Mouse (Mus musculus): ENCODE measurements around the gene Spire2. TPM values are rescaled to one million over a fixed set of nuclear protein-coding genes. Genes with fewer than 3 reads are reported as not detected.

Gene Spire2
- polyA plus RNA-seq, 1 experiment from 2014 or later: 6.9 TPM

GRCm38 (mm10) chr8:123318467-123318911 is 14.0 kb upstream of the Spire2 start, which contains the start of gene Fanca:
Fanca (minus strand) TSS chr8:123318576.
- Histone ChIP-seq H3K4me1 (peaks cover 22% of the 10 kb centered on the region), H3K36me3 (replicated peaks) (peaks cover 13% of the 10 kb centered on the region), H3K9me3 (no peaks in the 10 kb centered on the region), H3K27ac (peak within 1 kb of the TSS; percentile 91), H3K4me3 (peak within 1 kb of the TSS; percentile 83), H3K27me3 (ENCODE audit: poor library complexity, severe bottlenecking) (no peaks in the 10 kb centered on the region)
- DNase-seq (ENCODE audit: extremely low spot score, low spot score): peak; percentile 97
- 1% methylated on average over 24 of the region's 24 CpGs for WGBS

DNA sequence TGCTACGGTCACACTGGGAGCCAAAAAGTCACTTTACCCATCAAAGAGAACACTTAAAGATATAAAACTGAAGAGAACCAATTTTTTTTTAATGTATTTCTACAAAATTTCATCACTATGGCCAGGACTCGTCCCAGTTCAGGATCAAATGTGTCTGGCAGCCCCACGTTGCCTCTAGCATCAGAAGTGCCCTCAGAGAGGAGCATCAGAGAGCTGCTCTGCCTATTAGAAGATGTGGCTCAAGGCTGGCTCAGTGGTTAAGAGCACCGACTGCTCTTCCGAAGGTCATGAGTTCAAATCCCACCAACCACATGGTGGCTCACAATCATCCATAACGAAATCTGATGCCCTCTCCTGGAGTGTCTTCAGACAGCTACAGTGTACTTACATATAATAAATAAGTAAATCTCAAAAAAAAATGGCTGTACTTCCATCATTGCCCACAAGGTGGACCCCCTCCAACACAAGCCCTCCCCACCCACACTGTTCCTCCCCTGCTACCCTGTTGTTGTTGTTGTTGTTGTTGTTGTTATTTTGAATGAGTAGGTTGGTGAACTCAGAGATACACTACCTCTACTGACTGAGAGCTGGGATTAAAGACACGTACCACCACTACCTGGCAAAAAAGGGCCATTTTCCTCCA is 12.9 kb upstream of the Spire2 start:
- Histone ChIP-seq H3K27me3 (ENCODE audit: poor library complexity, severe bottlenecking) (no peaks in the 10 kb centered on the region), H3K27ac (no peak overlapping the region), H3K36me3 (replicated peaks) (peaks cover 9% of the 10 kb centered on the region), H3K9me3 (no peaks in the 10 kb centered on the region), H3K4me3 (no peak overlapping the region), H3K4me1 (peaks cover 22% of the 10 kb centered on the region)
- peak; percentile 50 for DNase-seq (ENCODE audit: extremely low spot score, low spot score)
- WGBS: 42% methylated on average over 7 of the region's 7 CpGs

- Histone ChIP-seq H3K9me3 (no peaks in the 10 kb centered on the region), H3K4me3 (no peak overlapping the region), H3K36me3 (replicated peaks) (no peaks in the 10 kb centered on the region), H3K4me1 (peaks cover 32% of the 10 kb centered on the region), H3K27ac (no peak overlapping the region), H3K27me3 (ENCODE audit: poor library complexity, severe bottlenecking) (peaks cover 13% of the 10 kb centered on the region)
- no peak for DNase-seq (ENCODE audit: extremely low spot score, low spot score)
- WGBS: 97% methylated on average over 2 of the region's 2 CpGs
Measured at GRCm38 (mm10) chr8:123328552-123328951, 4.0 kb upstream of the Spire2 start.

DNA sequence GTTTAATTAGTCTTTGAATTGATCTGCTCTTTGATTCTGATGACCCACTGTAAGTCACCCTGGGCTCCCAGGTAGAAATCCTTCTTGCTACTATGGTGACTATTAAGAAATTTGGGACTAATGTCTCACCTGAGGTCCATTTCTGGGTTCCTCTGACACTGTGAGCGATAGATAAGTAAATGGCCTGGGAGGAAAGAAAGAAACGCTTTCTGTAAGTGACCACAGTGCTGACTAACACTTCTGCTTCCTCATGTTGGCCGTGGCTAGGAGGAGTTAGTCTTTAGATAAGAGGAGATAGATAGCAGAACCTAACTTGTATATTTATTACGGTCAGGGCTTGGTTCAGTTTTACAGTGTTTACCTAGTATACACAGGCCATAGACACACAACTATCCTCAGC is 3.2 kb upstream of the Spire2 start:
- no peak overlapping the region for H3K27ac ChIP-seq
- 93% methylated on average over 4 of the region's 4 CpGs for WGBS
- H3K27me3 ChIP-seq (ENCODE audit: poor library complexity, severe bottlenecking): peaks cover 21% of the 10 kb centered on the region
- H3K9me3 ChIP-seq: no peaks in the 10 kb centered on the region
- no peak overlapping the region for H3K4me3 ChIP-seq
- H3K4me1 ChIP-seq: peaks cover 40% of the 10 kb centered on the region
- no peak for DNase-seq (ENCODE audit: extremely low spot score, low spot score)
- no peaks in the 10 kb centered on the region for H3K36me3 ChIP-seq (replicated peaks)

DNA sequence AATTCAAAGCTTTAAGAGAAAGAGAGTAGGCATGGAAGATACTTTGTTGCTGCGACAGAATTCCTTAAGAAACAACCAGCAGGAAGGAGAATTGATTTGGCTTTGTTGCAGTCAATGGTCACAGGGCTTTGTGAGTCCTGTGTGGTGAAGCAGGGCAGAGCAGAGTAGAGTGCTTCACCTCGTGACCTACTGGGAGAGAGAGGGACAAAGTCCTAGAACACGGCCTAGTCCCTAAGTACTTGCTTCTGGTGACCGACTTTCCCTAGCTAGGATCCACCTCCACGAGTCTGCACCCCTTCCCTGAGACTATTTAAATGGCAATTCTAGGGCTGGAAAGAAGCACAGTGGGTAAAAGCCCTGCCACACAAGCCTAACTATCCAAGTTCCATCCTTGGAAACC is 2.6 kb upstream of the Spire2 start:
- no peak overlapping the region for H3K4me3 ChIP-seq
- no peaks in the 10 kb centered on the region for H3K36me3 ChIP-seq (replicated peaks)
- DNase-seq (ENCODE audit: extremely low spot score, low spot score): no peak
- no peak overlapping the region for H3K27ac ChIP-seq
- H3K9me3 ChIP-seq: no peaks in the 10 kb centered on the region
- peaks cover 23% of the 10 kb centered on the region for H3K27me3 ChIP-seq (ENCODE audit: poor library complexity, severe bottlenecking)
- peaks cover 46% of the 10 kb centered on the region for H3K4me1 ChIP-seq
- 70% methylated on average over 5 of the region's 5 CpGs for WGBS

DNA sequence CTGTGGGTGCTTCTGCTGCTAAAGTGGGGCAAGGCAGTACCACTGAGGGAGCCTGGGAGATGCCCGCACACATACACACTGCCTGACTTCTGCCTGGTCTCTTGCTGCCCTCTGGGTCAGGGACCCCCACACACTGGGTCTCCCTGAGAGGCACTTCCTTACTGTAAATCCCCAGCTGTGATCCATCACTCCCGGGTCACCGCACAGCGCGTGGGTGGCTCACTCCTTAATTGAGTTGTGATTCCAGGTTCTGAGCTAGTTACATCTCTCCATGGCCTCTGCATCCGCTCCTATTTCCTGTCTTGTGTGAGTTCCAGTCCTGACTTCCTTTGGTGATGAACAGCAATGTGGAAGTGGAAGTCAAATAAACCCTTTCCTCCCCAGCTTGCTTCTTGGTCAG is 1.8 kb upstream of the Spire2 start:
- DNase-seq (ENCODE audit: extremely low spot score, low spot score): no peak
- H3K27me3 ChIP-seq (ENCODE audit: poor library complexity, severe bottlenecking): peaks cover 23% of the 10 kb centered on the region
- H3K36me3 ChIP-seq (replicated peaks): no peaks in the 10 kb centered on the region
- 90% methylated on average over 6 of the region's 6 CpGs for WGBS
- peaks cover 50% of the 10 kb centered on the region for H3K4me1 ChIP-seq
- H3K27ac ChIP-seq: no peak overlapping the region
- H3K4me3 ChIP-seq: no peak overlapping the region
- no peaks in the 10 kb centered on the region for H3K9me3 ChIP-seq

GRCm38 (mm10) chr8:123331301-123331700 is 1.2 kb upstream of the Spire2 start:
- 85% methylated on average over 2 of the region's 2 CpGs for WGBS
- DNase-seq (ENCODE audit: extremely low spot score, low spot score): no peak
- Histone ChIP-seq H3K27me3 (ENCODE audit: poor library complexity, severe bottlenecking) (peaks cover 23% of the 10 kb centered on the region), H3K36me3 (replicated peaks) (no peaks in the 10 kb centered on the region), H3K4me1 (peaks cover 50% of the 10 kb centered on the region), H3K9me3 (no peaks in the 10 kb centered on the region), H3K27ac (no peak overlapping the region), H3K4me3 (no peak overlapping the region)

DNA sequence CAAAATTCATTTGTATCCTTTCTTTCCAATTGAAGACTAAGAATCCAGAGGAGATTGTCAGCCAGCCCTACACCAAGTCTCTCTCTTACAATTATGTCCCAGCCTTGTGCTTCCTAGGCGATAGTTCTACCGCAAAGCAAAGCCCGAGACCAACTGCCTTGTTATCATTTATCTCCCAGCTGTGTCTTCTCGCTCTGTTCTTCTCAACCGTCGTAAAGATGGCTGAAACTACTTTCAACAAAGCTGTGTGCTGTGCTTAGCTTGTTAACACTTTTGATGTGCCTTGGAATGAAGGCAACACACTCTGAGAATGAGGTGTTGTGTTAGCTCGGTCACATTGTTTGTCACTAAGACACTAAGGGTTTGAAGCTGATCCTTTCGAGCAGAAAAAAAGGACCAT is 703 bp upstream of the Spire2 start:
- peak overlapping the region; percentile 85 for H3K27ac ChIP-seq

GRCm38 (mm10) chr8:123333091-123333587 is 626 bp downstream of the Spire2 start:
- Histone ChIP-seq H3K36me3 (replicated peaks) (no peaks in the 10 kb centered on the region), H3K4me3 (peak overlapping the region; percentile 70), H3K27me3 (ENCODE audit: poor library complexity, severe bottlenecking) (peaks cover 23% of the 10 kb centered on the region), H3K9me3 (no peaks in the 10 kb centered on the region), H3K27ac (peak overlapping the region; percentile 85), H3K4me1 (peaks cover 45% of the 10 kb centered on the region)
- 2% methylated on average over 20 of the region's 21 CpGs for WGBS
- peak; percentile 26 for DNase-seq (ENCODE audit: extremely low spot score, low spot score)

More for the DNA sequence above, 703 bp upstream of the Spire2 start:
- Histone ChIP-seq H3K9me3 (no peaks in the 10 kb centered on the region), H3K27me3 (ENCODE audit: poor library complexity, severe bottlenecking) (peaks cover 23% of the 10 kb centered on the region), H3K4me1 (peaks cover 50% of the 10 kb centered on the region), H3K36me3 (replicated peaks) (no peaks in the 10 kb centered on the region), H3K4me3 (peak overlapping the region; percentile 70)
- DNase-seq (ENCODE audit: extremely low spot score, low spot score): no peak
- WGBS: 46% methylated on average over 8 of the region's 8 CpGs

- Histone ChIP-seq H3K4me1 (peaks cover 45% of the 10 kb centered on the region), H3K36me3 (replicated peaks) (no peaks in the 10 kb centered on the region), H3K27ac (peak overlapping the region; percentile 54; the same call in 1 of the 2 replicates), H3K9me3 (no peaks in the 10 kb centered on the region), H3K27me3 (ENCODE audit: poor library complexity, severe bottlenecking) (peaks cover 23% of the 10 kb centered on the region), H3K4me3 (peak overlapping the region; percentile 70)
- WGBS: 4% methylated on average over 7 of the region's 7 CpGs
- DNase-seq (ENCODE audit: extremely low spot score, low spot score): no peak
Measured at GRCm38 (mm10) chr8:123333864-123334263, 1.4 kb downstream of the Spire2 start.

- H3K4me3 ChIP-seq: peak overlapping the region; percentile 70
- peaks cover 23% of the 10 kb centered on the region for H3K27me3 ChIP-seq (ENCODE audit: poor library complexity, severe bottlenecking)
- no peaks in the 10 kb centered on the region for H3K9me3 ChIP-seq
- peak overlapping the region; percentile 54; the same call in 1 of the 2 replicates for H3K27ac ChIP-seq
- WGBS: 0% methylated on average over 1 of the region's 1 CpGs
- H3K4me1 ChIP-seq: peaks cover 45% of the 10 kb centered on the region
- no peaks in the 10 kb centered on the region for H3K36me3 ChIP-seq (replicated peaks)
- DNase-seq (ENCODE audit: extremely low spot score, low spot score): no peak
Measured at GRCm38 (mm10) chr8:123334467-123334866, 2.0 kb downstream of the Spire2 start.

GRCm38 (mm10) chr8:123337475-123337874 is 5.0 kb downstream of the Spire2 start:
- Histone ChIP-seq H3K27ac (no peak overlapping the region), H3K9me3 (no peaks in the 10 kb centered on the region), H3K27me3 (ENCODE audit: poor library complexity, severe bottlenecking) (peaks cover 16% of the 10 kb centered on the region), H3K4me1 (peaks cover 28% of the 10 kb centered on the region), H3K36me3 (replicated peaks) (peaks cover 6% of the 10 kb centered on the region; the same call in 1 of the 2 replicates), H3K4me3 (no peak overlapping the region)
- DNase-seq (ENCODE audit: extremely low spot score, low spot score): no peak
- 91% methylated on average over 3 of the region's 3 CpGs for WGBS

DNA sequence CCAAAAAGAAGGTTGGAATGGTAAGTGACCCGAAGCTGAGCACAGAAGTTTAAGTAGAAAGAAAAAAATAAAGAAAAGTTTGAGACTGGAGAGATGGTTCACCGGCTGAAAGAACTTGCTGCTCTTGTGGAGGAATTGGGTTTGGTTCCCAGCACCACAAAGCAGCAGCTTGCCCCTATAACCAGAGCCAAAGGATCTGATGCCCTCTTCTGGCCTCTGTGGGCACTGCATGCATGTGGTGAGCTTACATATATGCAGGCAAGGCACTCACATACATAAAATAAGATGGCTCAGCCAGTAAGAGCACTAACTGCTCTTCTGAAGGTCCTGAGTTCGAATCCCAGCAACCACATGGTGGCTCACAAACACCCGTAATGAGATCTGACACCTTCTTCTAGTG is 7.6 kb downstream of the Spire2 start:
- peaks cover 6% of the 10 kb centered on the region; the same call in 1 of the 2 replicates for H3K36me3 ChIP-seq (replicated peaks)
- H3K27me3 ChIP-seq (ENCODE audit: poor library complexity, severe bottlenecking): no peaks in the 10 kb centered on the region
- 92% methylated on average over 4 of the region's 4 CpGs for WGBS
- H3K9me3 ChIP-seq: no peaks in the 10 kb centered on the region
- H3K4me3 ChIP-seq: no peak overlapping the region
- peaks cover 14% of the 10 kb centered on the region for H3K4me1 ChIP-seq
- DNase-seq (ENCODE audit: extremely low spot score, low spot score): no peak
- no peak overlapping the region for H3K27ac ChIP-seq

Data from forebrain, embryonic 10.5 days (tissue).